Mouse (Mus musculus) C2C12 (cell line): ENCODE measurements at regions not wholly inside any gene's neighbourhood (a gene's known extent, or its start where the extent isn't known, plus 50 kb on each side); places are given as distances from the start of the nearest gene placed in this dataset.

ENCODE experiments used
- CEBPB ChIP-seq: IDR thresholded peaks from one replicate; pipeline ENCODE4 v1.6.1; 2011; ENCODE audit warnings: low read depth, mild to moderate bottlenecking, control low read depth, moderate library complexity
- CTCF ChIP-seq: IDR thresholded peaks from one replicate; pipeline ENCODE4 v1.5.1; 2011; ENCODE audit not compliant: control insufficient read depth, insufficient read depth, insufficient read length
- FOSL1 ChIP-seq: IDR thresholded peaks from one replicate; pipeline ENCODE4 v1.8.0; 2011; ENCODE audit warnings: mild to moderate bottlenecking, low read length; ENCODE audit not compliant: poor library complexity, insufficient read depth, severe bottlenecking
- MAX ChIP-seq: IDR thresholded peaks from one replicate; pipeline ENCODE4 v1.6.1; 2011; ENCODE audit warnings: mild to moderate bottlenecking, control low read depth
- MYOD1 ChIP-seq: IDR thresholded peaks from one replicate; pipeline ENCODE4 v1.6.1; 2011; ENCODE audit warnings: low read depth; ENCODE audit not compliant: control insufficient read depth, insufficient read length
- MYOG ChIP-seq: IDR thresholded peaks from one replicate; pipeline ENCODE4 v1.6.1; 2011; ENCODE audit not compliant: control insufficient read depth, insufficient read length; ENCODE audit errors: extremely low read depth
- USF1 ChIP-seq: IDR thresholded peaks from one replicate; pipeline ENCODE4 v1.6.1; 2011; ENCODE audit warnings: low read depth, mild to moderate bottlenecking, control low read depth, moderate library complexity

DNA sequence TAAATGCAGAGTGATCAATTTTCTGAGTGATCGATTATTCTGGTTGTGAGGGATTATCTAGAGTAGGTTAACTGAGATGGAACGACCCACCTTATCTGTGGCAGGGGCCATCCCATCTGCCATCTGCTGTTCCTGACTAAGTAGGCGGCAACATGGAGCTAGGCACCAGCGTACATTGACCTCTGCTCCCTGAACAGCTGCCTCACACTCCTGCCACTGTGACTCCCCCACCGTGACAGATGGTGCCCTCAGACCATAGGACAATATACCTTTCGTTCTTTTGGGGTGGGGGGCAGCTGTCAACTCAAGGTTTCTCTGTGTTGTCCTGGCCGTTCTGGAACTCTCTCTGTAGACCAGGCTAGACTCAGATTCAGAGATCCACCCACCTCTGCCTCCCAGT is 262.7 kb downstream of the Prex1 start:
- TF ChIP-seq CTCF (no peak), MYOG (no peak), MAX (no peak), MYOD1 (no peak), CEBPB (no peak), USF1 (no peak), FOSL1 (no peak)
